Mouse (Mus musculus) cortical plate, adult 2 months (tissue): ENCODE data around the gene Bank1. TPM values are rescaled to one million over a fixed set of nuclear protein-coding genes. Genes with fewer than 3 reads are reported as not detected.

ENCODE experiments used
- H3K27ac ChIP-seq: fragments of 200-500 bp; 2 replicates; pipeline ENCODE4 v1.5.1; 2012; ENCODE audit warnings: low read length, control low read depth, inconsistent platforms; ENCODE audit not compliant: insufficient read depth
- H3K4me1 ChIP-seq: fragments of 200-500 bp; 2 replicates; pipeline ENCODE4 v1.6.1; 2011; ENCODE audit warnings: low read length; ENCODE audit not compliant: control insufficient read depth, insufficient read depth
- H3K4me3 ChIP-seq: fragments of 200-500 bp; 2 replicates; pipeline ENCODE4 v1.5.1; 2011; ENCODE audit warnings: mild to moderate bottlenecking, low read length, control low read depth; ENCODE audit not compliant: insufficient read depth
- CTCF ChIP-seq: fragments of 200-500 bp; IDR thresholded peaks from 2 replicates; pipeline ENCODE4 v1.5.1; 2011; ENCODE audit warnings: mild to moderate bottlenecking, control low read depth, low read length; ENCODE audit not compliant: insufficient read depth; ENCODE audit errors: extremely low read depth
- POLR2A ChIP-seq: fragments of 200-500 bp; IDR thresholded peaks from 2 replicates; pipeline ENCODE4 v1.6.1; 2011; ENCODE audit warnings: mild to moderate bottlenecking, low read length, control low read depth; ENCODE audit not compliant: insufficient read depth; ENCODE audit errors: extremely low read depth
- polyA plus RNA-seq: library from polyadenylated mRNA; depleted of rRNA; stranded (reverse); fragments of >200 nt; gene quantifications from 2 replicates; pipeline ENCODE4 v1.2.3, GENCODE M21; 2012

Gene Bank1
- polyA plus RNA-seq, 1 experiment, result 1.5 TPM

DNA sequence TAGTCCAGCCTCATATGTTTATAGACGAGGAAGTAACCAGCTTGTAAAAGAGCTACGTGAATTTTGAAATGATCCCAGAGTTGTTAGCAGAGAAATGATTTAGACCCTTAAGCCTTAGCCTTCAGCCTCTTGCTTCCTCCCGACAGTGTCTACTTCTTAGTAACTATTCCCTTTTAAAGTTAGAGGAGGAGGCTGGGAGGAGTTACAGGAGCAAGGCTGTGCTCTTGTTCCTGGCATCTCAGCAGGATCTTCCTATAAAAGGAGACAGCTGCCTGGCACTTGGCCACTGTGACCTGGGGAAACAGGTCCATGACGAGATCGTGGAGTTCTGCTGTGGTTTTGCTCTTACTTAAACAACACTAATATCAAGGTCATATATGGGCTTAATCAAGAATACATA is 241.8 kb downstream of the Bank1 start:
- TF ChIP-seq CTCF, result no peak
- Histone ChIP-seq H3K4me3 (no peak overlapping the region), H3K4me1 (no peaks in the 10 kb centered on the region), H3K27ac (no peak overlapping the region)

DNA sequence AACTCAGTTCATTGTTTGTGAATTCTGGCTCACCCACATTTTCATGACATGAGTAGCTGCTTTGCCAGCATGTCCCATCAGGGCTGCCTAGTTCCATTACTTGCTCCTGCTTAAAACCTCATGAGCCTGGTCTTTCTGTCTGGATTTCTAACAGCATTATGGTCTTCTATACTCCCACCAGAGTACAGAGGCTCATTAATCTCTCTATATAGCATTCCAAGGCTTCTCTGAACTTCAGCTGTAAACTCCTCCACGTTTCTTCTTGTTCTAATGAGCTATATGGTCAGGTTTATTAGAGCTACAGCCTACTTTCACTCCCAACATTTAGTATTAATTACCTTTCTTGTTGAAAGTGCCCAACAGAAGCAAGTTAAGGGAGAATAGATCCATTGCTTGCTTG is 244.6 kb downstream of the Bank1 start:
- no peak overlapping the region for H3K27ac ChIP-seq
- H3K4me1 ChIP-seq, result no peaks in the 10 kb centered on the region
- H3K4me3 ChIP-seq, result no peak overlapping the region
- TF ChIP-seq POLR2A (no peak), CTCF (no peak)

DNA sequence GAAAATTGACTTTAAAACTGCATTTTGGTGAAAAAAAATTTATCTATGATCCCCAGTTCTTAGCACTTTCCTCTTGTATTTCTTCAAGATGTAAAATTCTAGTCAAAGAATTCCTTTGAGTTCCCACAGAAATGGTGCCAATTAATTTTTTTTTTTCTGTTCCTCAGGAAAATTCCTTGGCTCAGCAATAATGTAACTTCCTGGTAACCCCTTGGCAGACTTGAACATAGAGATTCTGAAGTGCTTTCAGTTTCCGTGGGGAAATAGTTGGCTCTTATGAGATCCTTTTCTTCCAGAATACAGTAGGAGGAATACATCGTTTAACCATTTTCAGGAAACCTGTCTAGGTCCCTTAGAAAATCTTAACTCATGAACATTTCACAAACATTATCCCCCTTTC is 247.3 kb downstream of the Bank1 start:
- H3K4me3 ChIP-seq, result no peak overlapping the region
- H3K4me1 ChIP-seq, result no peaks in the 10 kb centered on the region
- no peak overlapping the region for H3K27ac ChIP-seq
- TF ChIP-seq POLR2A (no peak), CTCF (no peak)

DNA sequence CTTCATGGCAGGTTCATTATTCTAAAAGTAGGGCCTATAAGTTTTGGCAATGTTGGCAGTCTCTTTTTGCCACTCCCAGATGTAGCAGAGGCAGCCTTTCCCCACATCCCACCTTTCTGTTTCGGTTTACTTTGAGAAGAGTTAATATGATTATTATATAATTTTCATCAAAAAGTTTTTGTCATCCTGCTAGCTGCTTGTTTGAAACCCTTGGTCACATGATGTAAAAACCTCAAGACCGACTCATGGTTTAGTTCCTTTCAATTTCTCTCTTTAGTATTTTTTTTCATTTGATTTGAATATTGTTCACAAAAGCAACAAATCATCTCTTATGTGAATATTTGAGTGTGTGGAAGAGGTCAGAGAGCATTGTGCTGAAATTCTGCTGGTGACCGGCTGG is 255.5 kb downstream of the Bank1 start:
- no peak overlapping the region for H3K4me3 ChIP-seq
- no peaks in the 10 kb centered on the region for H3K4me1 ChIP-seq
- H3K27ac ChIP-seq, result no peak overlapping the region
- TF ChIP-seq POLR2A (no peak), CTCF (no peak)

DNA sequence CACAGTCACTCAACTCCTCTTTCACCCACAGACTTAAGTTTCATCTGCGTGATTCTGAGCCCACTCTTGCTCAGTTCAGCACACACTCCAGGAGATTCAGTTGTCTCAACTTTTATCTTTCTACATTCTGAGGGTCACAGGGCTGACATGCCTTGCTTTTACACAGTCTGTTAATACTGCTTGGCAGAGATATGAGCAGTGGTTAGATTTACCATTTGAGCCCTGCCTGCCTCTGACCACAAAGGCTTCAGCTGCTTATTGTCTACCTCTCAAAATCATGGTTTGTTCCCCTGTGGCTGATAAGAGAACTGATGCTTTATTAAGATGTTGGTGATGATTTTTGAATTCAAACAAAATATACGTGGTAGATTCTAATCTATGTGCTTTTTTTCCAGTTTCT is 264.0 kb downstream of the Bank1 start:
- Histone ChIP-seq H3K27ac (no peak overlapping the region), H3K4me1 (no peaks in the 10 kb centered on the region), H3K4me3 (no peak overlapping the region)
- TF ChIP-seq CTCF, result no peak
- TF ChIP-seq POLR2A, result no peak

DNA sequence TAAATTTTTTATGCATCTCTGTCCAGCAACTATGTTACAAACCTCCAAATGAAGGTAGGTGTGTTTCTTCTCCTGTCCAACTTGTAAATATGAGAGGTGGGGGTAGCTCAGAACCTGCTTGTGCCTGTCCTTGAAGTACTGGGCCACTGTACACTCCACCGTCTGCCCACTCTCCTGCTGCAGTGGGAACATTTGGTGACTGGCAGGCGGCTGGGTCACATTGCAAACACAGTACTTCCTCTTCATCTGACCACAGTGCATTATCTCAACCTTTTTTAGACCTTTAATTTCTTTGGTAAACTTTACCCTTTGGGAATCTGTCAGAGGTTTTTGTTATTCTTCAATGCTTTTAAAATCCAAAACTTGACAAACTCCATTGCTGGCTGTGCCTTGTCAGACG is 275.2 kb downstream of the Bank1 start:
- Histone ChIP-seq H3K27ac (no peak overlapping the region), H3K4me1 (no peaks in the 10 kb centered on the region), H3K4me3 (no peak overlapping the region)
- TF ChIP-seq CTCF (no peak), POLR2A (no peak)

DNA sequence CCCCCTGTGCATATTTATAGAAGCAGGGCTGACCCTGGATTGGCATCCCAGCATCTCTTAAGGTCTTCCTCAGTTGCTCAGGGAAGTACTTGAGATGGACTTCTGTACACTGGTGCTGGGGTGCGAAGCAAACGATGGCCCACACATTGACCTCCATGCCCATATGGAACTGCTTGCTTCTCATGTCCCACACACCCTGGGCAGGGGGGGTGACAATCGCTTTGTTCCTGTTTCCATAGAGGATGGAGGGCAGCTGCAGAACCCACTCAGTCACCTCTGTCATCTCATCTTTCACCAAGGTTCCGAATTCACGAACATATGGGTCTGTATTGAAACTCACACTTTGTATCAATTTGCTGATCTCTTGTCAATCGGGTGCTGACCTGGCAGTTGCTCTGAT is 275.7 kb downstream of the Bank1 start:
- H3K27ac ChIP-seq, result no peak overlapping the region
- no peaks in the 10 kb centered on the region for H3K4me1 ChIP-seq
- H3K4me3 ChIP-seq, result no peak overlapping the region
- TF ChIP-seq POLR2A (no peak), CTCF (no peak)

DNA sequence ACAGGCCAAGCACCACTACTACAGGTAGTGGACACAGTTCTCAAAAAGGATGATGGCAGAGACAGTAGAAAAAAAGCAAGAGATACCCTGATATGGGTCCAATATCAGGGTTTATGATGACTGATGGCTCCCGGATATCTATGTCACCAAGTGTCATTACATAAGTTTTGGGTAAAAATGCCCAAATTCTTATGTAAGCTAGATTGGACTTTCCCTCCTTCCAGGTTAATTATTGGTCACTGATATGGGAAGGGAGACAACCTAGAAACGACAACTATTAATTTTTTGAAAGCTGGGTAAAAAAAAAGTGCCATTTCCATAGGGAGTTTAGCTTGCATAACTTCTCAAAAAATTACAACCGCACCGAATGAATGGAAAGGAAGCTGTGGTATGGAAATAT is 277.8 kb downstream of the Bank1 start:
- TF ChIP-seq POLR2A, result no peak
- TF ChIP-seq CTCF, result no peak
- Histone ChIP-seq H3K4me1 (peaks cover 2% of the 10 kb centered on the region; the same call in 1 of the 2 replicates), H3K27ac (no peak overlapping the region), H3K4me3 (no peak overlapping the region)

DNA sequence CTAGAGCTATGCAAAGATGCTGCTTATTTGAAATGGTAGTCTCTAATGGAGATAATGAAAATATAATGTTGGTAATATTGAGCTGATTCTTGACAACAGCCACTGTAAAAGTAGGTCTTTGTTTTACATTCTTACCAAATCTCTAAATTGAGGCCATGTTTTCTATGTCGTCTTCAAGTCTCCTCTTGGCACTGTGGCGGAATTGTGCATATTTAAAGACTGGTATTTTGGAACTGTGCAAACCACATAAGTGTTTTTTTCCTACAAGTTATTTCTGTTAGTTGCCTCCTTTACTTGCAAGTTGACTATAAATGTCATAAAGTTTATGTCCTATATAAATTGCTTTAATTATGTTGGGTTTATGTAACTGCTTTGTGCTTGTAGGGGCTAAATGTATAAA is 280.5 kb downstream of the Bank1 start:
- TF ChIP-seq POLR2A, result no peak
- no peak for TF ChIP-seq CTCF
- H3K27ac ChIP-seq, result no peak overlapping the region

DNA sequence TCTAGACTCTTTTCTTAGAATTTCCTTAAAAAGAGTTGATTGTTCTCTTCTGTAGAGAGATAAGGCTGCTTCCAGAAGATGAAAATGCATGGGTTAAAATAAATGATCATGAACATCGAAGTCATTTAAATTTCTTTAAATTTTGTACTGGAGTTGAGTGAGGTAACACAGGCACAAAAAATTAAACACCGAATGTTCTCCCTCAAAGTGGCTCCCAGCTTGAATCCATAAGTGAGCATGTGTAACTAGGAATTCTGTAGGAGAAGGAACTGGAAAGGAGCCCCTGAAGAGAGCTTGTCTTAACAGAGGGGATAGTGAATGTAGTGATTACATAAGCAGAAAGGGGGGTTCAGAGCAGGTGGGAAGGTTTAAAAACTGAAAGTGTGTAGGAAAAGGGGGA is 285.8 kb downstream of the Bank1 start:
- H3K27ac ChIP-seq, result peak overlapping the region; percentile 21
- TF ChIP-seq POLR2A, result no peak
- no peak for TF ChIP-seq CTCF
- no peak overlapping the region for H3K4me3 ChIP-seq
- peaks cover 2% of the 10 kb centered on the region; the same call in 1 of the 2 replicates for H3K4me1 ChIP-seq

More for the DNA sequence above, 280.5 kb downstream of the Bank1 start:
- Histone ChIP-seq H3K4me1 (peaks cover 2% of the 10 kb centered on the region; the same call in 1 of the 2 replicates), H3K4me3 (no peak overlapping the region)

DNA sequence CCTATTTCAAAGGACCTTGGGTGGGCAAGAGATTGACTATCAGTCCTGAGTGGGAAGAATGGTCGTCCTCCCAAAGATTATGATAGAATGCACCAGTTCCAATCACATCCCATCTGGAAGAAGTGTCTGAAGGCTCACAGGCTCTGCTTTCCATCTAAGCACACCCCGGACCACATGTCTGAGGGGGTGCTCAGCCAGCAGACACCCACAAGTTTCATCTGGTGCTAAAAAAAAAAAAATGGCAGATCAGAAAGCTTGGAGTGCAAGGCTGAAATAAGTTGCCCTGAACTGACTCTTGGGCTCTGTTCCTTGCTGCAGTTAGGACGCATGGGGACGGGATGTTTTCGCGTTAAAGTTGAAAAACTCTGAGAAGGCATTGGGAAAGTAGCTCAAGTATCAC is 286.4 kb downstream of the Bank1 start:
- TF ChIP-seq CTCF (no peak), POLR2A (no peak)
- Histone ChIP-seq H3K4me1 (peaks cover 2% of the 10 kb centered on the region; the same call in 1 of the 2 replicates), H3K27ac (no peak overlapping the region), H3K4me3 (no peak overlapping the region)
